In the genomic region with DNA sequence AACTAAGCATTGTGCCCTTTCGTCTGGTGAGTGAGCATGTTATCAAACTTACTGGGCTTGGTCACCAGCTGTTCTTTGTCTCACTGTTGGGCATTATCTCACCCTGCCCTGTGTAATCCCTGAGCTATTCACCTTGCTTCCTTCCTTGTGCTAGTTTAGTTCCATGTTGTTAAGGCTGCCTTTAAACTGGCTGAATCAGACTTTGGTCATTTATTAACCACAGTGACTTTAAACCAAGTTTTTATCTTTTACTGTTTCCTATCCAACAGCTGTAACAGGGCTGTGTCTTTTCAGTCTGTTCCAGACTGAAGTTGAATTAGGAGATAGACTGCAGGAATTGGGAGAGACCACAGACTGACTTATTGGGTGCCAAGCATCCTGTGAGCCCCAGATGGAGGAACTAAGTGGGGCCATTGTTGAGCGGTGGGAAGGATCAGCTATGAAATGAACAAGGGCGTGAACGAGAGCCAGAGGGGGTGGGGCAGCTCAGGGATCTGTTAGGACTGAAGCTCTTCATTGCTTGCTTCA, we compare ENCODE assay signal across 11 mouse cellular contexts. TPM values are rescaled to one million over a fixed set of nuclear protein-coding genes. Genes with fewer than 3 reads are reported as not detected.
DNase-seq lines count a peak whose midpoint lies in the region; ATAC-seq and TF ChIP-seq lines count a peak whose summit lies in the region.
"Had no signal": no experiment of that assay in that cellular context is flagged by ENCODE, and none has a peak within 500 bp of the region (broad histone marks: within the 10 kb centered on the region; RNA-seq: fewer than 3 reads in every experiment).

No protein-coding gene starts in this region.

- WGBS in intestine, embryonic 15.5 days: 53% methylated on average over 4 of the region's 4 CpGs

- H3K9ac ChIP-seq in intestine, embryonic 15.5 days: no peak overlapping the region
- H3K9ac ChIP-seq: embryonic facial prominence, embryonic 13.5 days had no signal

- H3K4me2 ChIP-seq in intestine, embryonic 15.5 days (replicated peaks): peak overlapping the region; percentile 22; the same call in 1 of the 2 replicates
- H3K4me2 ChIP-seq: embryonic facial prominence, embryonic 13.5 days had no signal

- H3K4me1 ChIP-seq in megakaryocyte, embryonic 14.5 days: peaks cover 84% of the 10 kb centered on the region
- H3K4me1 ChIP-seq in intestine, embryonic 15.5 days (replicated peaks): no peaks in the 10 kb centered on the region

- H3K27ac ChIP-seq in intestine, embryonic 15.5 days: peak overlapping the region; percentile 52; the same call in 1 of the 2 replicates
- no peak overlapping the region for H3K27ac ChIP-seq in layer of hippocampus, adult 2 months
- H3K27ac ChIP-seq: embryonic facial prominence, embryonic 13.5 days had no signal

- DNase-seq in liver: peak; percentile 28
- DNase-seq in left cerebral cortex, postnatal 25 days (ENCODE audit: low spot score in 2 of 2): no peak
- DNase-seq in layer of hippocampus, adult 2 months (ENCODE audit: low spot score in 2 of 2): no peak
- no peak for DNase-seq in frontal cortex, postnatal 14 days (ENCODE audit: low spot score in 2 of 2)
- DNase-seq: adrenal gland, postnatal 14 days; lung, postnatal 36 days had no signal

- no peaks in the 10 kb centered on the region for H3K27me3 ChIP-seq in megakaryocyte, embryonic 14.5 days (replicated peaks)
- H3K27me3 ChIP-seq in intestine, embryonic 15.5 days (replicated peaks): no peaks in the 10 kb centered on the region
- H3K27me3 ChIP-seq: embryonic facial prominence, embryonic 13.5 days had no signal

- intact Hi-C loops in left cerebral cortex, postnatal 25 days (cut with DNase I): loop anchor here (2.0 kb wide), 1 partner anchor 885 kb away; no protein-coding TSS in a partner anchor

- no peak for ATAC-seq in megakaryocyte, adult 5-6 weeks (ENCODE audit: poor library complexity, severe bottlenecking)
- peak; percentile 96 for ATAC-seq in intestine, embryonic 15.5 days
- ATAC-seq in monocyte, adult 5-6 weeks (replicated peaks; ENCODE audit: insufficient number of reproducible peaks, low FRiP score, low TSS enrichment, poor library complexity, severe bottlenecking): no peak

- peaks cover 78% of the 10 kb centered on the region for H3K36me3 ChIP-seq in megakaryocyte, embryonic 14.5 days (replicated peaks; ENCODE audit: low read length)
- peaks cover 5% of the 10 kb centered on the region; the same call in 1 of the 2 replicates for H3K36me3 ChIP-seq in intestine, embryonic 15.5 days

- no peak for TF ChIP-seq CTCF in layer of hippocampus, adult 2 months (conservative IDR thresholded peaks at IDR 0.05)

- H3K4me3 ChIP-seq in megakaryocyte, embryonic 14.5 days (replicated peaks): peak overlapping the region; percentile 78
- no peak overlapping the region for H3K4me3 ChIP-seq in intestine, embryonic 15.5 days (replicated peaks)
- no peak overlapping the region for H3K4me3 ChIP-seq in layer of hippocampus, adult 2 months
- H3K4me3 ChIP-seq: embryonic facial prominence, embryonic 13.5 days had no signal

- H3K9me3 ChIP-seq in megakaryocyte, embryonic 14.5 days: no peaks in the 10 kb centered on the region
- no peaks in the 10 kb centered on the region for H3K9me3 ChIP-seq in intestine, embryonic 15.5 days
- H3K9me3 ChIP-seq: embryonic facial prominence, embryonic 13.5 days had no signal

RNA-seq across cellular contexts. Expression of a gene that starts 10.7 kb away (rescaled TPM):
- polyA plus RNA-seq in megakaryocyte, embryonic 14.5 days (2012; ENCODE audit: insufficient read depth, low replicate concordance): 18.4 TPM in 1 of 2 replicates, not detected in the other
- 21.6 and 23.1 TPM in 2 replicates for total RNA-seq in megakaryocyte, adult 5-6 weeks (2015)
- total RNA-seq in megakaryocyte, adult 5-6 weeks (2017): 34.1 and 38.5 TPM in 2 replicates
- 32.9 and 38.2 TPM in 2 replicates for polyA plus RNA-seq in intestine, embryonic 15.5 days (2015; fragmentation: Nextera tagmentation; extraction: Ambion mirVana)
- 10 to 100 TPM; 74.6 to 75.6 TPM for total RNA-seq in left cerebral cortex, postnatal 25 days (2021)
- total RNA-seq in monocyte, adult 5-6 weeks (2017): 22.5 to 48.1 TPM (median 41.8 TPM) in 3 replicates
- 10 to 100 TPM; 85.2 to 93.3 TPM for total RNA-seq in layer of hippocampus, adult 2 months (2021)

RNA-seq across cellular contexts. Expression of a gene that starts 47.9 kb away (rescaled TPM):
- polyA plus RNA-seq in megakaryocyte, embryonic 14.5 days (2012; ENCODE audit: insufficient read depth, low replicate concordance): 1.3 TPM in 1 of 2 replicates, not detected in the other
- 30.5 and 33.2 TPM in 2 replicates for total RNA-seq in megakaryocyte, adult 5-6 weeks (2015)
- total RNA-seq in megakaryocyte, adult 5-6 weeks (2017): 20.6 and 21.2 TPM in 2 replicates
- 5.0 and 5.4 TPM in 2 replicates for polyA plus RNA-seq in intestine, embryonic 15.5 days (2015; fragmentation: Nextera tagmentation; extraction: Ambion mirVana)
- total RNA-seq in left cerebral cortex, postnatal 25 days (2021): 1 to 10 TPM; 1.1 to 1.5 TPM
- 24.1 to 40.3 TPM (median 24.5 TPM) in 3 replicates for total RNA-seq in monocyte, adult 5-6 weeks (2017)
- total RNA-seq in layer of hippocampus, adult 2 months (2021): 1 to 10 TPM in 1 of 2 experiments, under 1 TPM in 1; 0.82 to 1.1 TPM

RNA-seq across cellular contexts. Expression of a gene that starts 52.4 kb away (rescaled TPM):
- 0.47 and 0.93 TPM in 2 replicates for polyA plus RNA-seq in megakaryocyte, embryonic 14.5 days (2012; ENCODE audit: insufficient read depth, low replicate concordance)
- 36.2 and 42.8 TPM in 2 replicates for total RNA-seq in megakaryocyte, adult 5-6 weeks (2015)
- total RNA-seq in megakaryocyte, adult 5-6 weeks (2017): 30.5 and 31.1 TPM in 2 replicates
- 22.9 and 25.9 TPM in 2 replicates for polyA plus RNA-seq in intestine, embryonic 15.5 days (2015; fragmentation: Nextera tagmentation; extraction: Ambion mirVana)
- total RNA-seq in left cerebral cortex, postnatal 25 days (2021): 10 to 100 TPM; 18.8 to 19.2 TPM
- total RNA-seq in monocyte, adult 5-6 weeks (2017): 22.9 to 33.6 TPM (median 26.5 TPM) in 3 replicates
- total RNA-seq in layer of hippocampus, adult 2 months (2021): 10 to 100 TPM; 24.3 to 24.8 TPM
